Mouse (Mus musculus): ENCODE measurements around the gene Tmem274.

Tmem274 gene

DNA sequence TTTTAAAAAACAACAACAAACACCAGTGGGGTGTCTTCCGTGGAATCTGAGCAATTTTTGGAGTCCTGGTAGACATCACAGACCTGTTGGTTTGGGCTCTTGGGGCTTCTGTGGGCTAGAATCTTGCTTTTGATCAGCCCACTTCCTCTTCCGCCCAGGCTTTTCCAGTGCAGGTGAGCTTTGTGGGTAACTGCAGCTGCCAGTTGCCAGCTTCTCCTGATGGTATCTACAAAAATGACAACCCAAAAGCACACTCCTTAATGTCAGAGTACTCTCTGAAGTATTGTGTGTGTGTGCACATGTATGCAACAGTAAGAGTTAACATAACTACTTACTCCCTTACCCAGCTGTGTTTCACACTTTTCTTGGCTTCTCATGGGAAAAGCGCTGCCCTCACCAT lies 7.6 kb upstream of the Tmem274 start:
- in situ Hi-C loops (cut with MboI; ENCODE audit: low sequenced_read_pairs), result no loop called here

DNA sequence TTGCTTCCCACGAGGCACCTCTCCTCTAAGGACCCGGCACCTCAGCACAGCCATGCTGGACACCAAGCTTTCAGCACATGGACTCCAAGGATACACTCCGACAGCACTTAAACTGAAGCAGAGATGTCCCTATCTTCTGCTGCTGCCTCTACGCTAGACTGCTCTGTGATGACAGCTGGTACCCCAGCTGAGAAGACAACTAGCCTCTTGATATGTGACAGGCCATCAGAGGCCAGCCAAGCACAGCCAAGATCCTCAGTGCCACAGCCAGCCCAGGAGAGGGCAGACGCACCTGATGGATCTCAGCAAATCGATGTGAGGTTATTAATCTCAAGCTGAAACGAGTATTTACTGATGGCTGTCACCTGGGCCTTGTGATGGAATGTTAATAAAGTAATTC lies 2.1 kb upstream of the Tmem274 start:
- in situ Hi-C loops (cut with MboI; ENCODE audit: low sequenced_read_pairs), result no loop called here

DNA sequence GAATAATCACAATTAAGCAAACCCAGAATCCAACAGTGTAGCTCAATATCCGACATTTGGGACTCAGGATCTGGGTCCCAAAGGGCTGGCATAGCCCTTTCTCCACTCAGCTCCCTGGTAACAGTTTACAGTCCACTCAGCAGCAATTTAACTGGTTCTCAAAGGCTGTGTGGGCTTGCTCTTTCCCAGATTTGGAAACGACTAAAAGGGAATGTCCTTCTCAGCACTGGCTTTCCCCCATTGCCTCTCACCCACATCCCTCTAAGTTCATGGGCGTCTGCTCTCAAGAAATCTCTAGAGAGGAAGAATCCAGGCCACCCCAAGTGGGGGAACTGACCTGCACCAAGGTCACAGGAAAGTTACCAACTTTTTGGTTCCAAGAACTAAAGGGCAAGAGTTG lies 7.4 kb downstream of the Tmem274 start:
- in situ Hi-C loops (cut with MboI; ENCODE audit: low sequenced_read_pairs), result no loop called here

DNA sequence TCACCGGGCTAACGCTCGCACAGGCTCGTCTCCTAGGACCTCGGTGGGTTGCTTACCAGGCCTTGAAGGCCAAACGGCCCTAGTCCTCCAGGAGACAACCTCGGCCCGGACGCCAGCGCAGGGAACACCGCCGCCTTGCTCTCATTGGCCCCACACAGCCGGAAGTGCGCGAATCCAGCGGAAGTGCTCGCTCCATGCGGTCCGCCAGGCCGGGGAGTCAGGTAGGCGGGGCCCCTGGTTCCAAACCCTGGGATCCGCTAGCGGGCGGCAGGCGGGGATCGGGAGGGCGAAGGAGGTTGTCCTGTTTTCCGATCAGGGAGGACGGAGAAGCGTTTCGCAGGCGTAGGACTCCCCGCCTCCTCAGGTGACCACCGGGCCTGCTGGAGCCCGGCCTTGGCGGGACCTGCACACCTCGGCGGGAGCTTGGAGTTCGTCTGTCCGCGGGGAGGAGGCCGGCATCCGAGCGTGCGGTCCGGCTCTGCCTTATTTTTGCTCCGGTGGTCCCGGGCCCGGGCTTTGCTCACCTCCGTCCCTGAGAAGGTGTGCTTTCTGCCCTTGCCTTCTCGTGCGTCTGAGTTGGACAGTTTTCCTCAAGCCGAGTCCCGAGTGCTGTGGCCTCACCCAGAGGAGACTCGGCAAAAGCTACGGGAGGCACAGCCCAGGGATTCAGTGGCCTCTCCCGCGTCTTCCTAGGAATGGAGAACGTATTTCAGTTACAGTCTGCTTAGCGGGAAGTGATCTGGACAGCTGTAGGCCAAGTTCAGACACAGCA lies 8.1 kb downstream of the Tmem274 start, which contains the start of the genes Nmnat1 and Lzic:
Gene Nmnat1, minus strand, starts transcription at position 150 of the 772 bp plus-strand sequence.
Gene Lzic, plus strand, starts transcription at position 177 of the 772 bp plus-strand sequence.
- in situ Hi-C loops (cut with MboI; ENCODE audit: low sequenced_read_pairs), result no loop called here

DNA sequence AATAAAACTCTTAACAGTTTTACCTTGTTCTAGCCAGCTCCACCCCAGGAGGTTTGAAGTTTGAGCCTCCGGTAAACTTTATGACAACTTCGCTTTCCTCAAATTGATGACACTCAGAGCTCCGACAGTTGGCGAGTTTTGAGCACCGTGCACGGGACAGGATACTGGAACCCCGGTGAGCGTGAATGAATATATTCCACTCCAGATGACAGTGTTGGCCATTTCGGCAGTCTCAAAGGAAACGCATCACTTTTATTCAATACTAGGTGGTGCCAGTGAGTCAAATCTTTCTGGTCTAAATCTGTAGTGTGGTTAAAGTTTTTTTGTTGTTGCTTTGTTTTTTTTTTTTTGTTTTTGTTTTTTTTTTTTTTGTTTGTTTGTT lies 8.6 kb downstream of the Tmem274 start:
- in situ Hi-C loops (cut with MboI; ENCODE audit: low sequenced_read_pairs), result no loop called here

DNA sequence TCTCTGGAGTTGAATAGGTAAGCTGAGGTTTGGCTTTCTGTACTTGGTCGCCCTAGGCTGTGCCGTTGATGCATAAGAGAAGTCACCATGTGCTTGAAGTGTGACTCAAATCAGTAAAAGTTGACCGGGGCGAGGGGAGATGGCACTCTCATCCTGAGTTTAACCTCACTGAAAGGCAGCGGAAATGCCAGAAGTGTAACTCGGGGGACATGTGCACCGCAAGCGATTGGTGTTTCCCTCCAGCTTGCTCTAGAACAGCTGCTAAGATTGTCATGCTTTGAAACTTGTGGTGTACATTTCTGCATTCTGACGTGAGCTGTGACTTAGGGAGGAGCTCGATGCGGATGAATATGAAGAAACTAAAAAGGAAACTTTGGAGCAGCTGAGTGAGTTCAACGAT lies 10.6 kb downstream of the Tmem274 start:
- in situ Hi-C loops (cut with MboI; ENCODE audit: low sequenced_read_pairs), result no loop called here

DNA sequence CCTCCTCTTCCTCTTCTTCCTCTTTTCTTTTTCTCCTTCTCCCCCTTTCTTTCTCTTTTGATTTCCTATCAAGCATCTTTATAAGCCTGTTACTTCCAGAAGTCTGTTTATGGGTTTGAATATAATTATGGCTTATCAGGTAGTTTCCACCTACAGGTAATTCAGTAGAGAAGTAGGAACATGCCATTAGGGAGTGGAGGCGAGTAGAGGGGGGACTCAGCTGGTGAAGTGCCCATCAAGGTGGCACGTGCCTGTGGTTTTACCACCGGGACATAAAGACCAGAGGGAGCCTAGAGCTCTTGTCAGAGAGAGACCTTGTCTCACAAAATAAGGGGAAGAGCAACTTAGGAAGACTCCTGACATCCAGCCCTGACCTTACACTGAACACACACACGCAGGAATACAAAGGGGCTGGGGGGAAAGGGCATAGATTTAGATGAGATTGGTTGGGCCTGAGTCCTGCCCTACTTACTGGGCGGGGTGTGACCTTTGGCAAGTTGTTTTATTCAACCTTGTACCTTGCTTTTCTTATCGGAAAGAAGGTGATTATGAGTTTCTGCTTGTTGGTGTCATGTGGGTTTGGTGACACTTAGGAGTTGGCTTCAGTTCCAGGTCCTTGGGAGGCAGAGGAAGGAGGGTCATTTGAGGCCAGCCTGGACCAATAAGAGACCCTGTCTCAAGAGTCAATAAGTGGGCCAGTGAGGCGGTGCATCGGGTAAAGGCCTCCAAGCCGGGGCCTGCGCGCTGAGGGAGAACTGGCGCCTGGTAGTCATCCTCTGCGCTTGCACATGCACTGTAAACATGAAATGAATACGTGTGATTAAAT lies 12.4 kb downstream of the Tmem274 start:
- in situ Hi-C loops (cut with MboI; ENCODE audit: low sequenced_read_pairs), result no loop called here

DNA sequence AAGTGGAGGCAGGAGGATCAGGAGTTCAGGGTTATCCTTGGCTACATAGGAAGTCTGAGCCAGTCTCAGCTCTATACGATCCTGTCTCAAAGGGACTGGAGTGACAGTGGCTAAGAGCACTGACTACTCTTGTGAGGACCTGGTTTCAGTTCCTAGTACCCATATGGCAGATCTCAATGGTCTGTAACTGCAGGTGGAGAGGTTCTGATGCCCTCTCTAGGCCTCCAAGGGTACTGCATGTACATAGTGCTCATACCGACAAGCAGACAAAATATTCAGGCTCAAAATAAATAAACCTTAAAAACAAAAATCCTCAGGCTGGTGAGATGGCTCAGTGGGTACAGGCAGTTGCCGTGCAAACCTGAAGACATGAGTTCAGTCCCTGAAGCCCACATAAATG lies 14.0 kb downstream of the Tmem274 start:
- in situ Hi-C loops (cut with MboI; ENCODE audit: low sequenced_read_pairs), result no loop called here

DNA sequence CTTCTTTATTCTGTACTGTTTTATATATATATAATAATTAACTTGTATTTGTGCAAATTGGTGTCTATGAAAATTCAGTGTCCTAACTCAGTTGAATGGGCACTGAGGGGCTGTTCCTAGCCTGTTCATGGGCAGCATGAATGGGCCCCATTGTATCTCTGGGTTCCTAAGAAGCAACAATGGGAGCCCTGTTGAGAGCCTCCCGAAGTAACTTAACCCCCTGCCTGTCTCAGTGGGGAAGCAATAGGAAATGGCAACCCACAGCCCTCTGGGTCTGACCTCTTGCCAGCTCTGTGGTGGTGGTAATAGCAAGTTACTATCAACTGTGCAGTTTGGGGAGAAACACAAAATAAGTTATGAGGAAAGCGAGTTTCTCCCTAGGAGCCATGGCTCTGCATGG lies 19.4 kb downstream of the Tmem274 start:
- in situ Hi-C loops (cut with MboI; ENCODE audit: low sequenced_read_pairs), result no loop called here

DNA sequence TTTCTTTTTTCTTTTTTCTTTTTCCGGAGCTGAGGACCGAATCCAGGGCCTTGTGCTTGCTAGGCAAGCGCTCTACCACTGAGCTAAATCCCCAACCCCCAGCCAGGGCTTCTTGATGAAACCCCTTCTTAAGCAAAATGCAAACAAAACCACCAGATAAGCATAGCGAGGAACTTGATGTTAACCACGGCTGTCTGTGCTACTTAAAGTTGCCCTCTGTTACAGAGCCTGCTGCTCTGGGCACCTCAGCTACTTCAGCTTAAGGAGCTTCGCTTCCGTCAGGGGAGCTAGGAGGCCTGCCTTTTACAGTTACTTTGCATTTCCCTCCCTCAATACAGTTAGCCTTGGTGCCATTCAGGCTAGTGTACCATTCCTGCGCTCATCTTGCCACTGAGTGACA lies 21.7 kb downstream of the Tmem274 start:
- in situ Hi-C loops (cut with MboI; ENCODE audit: low sequenced_read_pairs), result no loop called here

DNA sequence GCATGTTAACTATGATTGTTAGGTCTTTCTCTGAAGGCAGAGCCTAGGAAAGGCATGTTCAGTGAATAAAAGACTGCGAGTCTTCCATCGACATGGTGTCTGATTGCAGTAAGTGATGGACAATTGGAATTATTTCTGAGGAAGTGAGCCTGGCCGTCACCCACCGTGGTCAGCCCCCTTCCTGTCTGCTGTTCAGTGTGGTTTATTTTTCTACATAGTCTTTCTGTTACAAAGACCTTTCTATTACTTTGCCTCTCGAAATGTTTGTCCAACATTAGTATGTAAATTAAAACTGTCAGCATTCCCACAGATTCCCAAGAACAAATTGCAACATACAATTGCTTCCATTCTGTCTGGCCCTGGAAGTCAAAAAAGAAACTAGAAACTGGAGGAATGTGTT lies 22.6 kb downstream of the Tmem274 start:
- in situ Hi-C loops (cut with MboI; ENCODE audit: low sequenced_read_pairs), result no loop called here

DNA sequence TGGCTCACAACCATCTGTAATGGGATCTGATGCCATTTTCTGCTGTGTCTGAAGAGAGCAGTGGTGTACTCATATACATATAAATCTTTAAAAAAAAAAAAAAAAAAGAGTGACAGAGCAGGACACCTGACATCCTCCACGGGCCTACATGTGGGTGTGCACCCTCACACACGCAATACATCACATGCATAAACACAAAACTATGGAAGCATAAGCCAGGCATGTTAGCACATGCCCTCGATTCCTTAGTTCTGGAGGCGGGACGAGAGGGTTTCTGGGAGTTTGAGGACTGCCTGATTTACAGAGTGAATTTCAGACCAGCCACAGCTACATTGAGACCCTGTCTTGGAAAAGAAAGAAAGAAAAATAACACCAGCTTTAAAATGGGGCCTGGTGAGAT lies 27.2 kb downstream of the Tmem274 start:
- in situ Hi-C loops (cut with MboI; ENCODE audit: low sequenced_read_pairs), result no loop called here

DNA sequence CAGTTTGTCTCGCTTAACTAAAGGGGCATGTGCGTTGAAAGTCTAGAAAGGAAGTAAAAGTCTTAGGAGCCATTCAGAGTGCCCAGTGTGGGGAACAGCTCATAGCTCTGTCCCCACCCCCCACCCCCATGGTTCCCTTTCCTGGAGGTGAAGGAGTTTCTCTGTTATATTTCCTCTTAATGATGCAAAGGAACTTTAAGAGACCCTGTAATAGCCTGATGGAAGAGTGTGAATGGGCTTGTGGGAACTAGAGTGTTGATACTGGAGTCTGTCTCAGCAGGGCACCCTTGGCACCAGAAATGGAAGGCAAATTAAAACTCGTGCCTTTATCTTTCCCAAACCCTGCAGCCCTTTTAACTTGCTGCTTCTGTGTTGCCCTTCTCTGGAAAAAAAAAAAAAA lies 27.7 kb downstream of the Tmem274 start:
- in situ Hi-C loops (cut with MboI; ENCODE audit: low sequenced_read_pairs), result no loop called here

DNA sequence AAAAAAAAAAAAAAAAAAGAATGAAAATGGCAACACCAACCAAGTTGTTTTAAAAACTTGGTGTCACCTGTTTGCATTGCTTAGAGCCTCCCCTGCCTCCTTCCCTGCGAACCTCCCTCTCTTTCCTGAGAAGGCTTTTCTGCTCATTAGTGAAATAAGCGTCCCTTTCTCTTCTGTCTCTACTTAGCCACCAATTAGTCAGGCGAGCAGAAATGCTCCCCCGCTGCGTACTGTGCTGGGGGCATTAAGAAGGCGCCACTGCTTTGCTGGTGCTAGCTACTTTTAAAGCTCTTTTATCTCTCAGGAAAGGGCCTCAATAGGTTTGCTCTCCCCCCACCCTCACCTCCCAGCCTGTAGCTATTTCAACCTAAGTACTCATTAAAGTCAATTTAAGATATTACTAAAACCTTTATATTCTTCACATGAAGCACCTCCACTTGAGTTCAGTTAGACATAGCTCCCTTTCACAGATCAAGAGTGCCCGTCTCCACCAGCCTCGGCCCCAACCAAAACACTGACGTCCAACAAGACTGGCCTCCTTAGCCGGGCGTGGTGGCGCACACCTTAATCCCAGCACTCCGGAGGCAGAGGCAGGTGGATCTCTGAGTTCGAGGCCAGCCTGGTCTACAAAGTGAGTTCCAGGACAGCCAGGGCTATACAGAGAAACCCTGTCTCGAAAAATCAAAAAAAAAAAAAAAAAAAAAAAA lies 28.2 kb downstream of the Tmem274 start:
- in situ Hi-C loops (cut with MboI; ENCODE audit: low sequenced_read_pairs), result no loop called here

DNA sequence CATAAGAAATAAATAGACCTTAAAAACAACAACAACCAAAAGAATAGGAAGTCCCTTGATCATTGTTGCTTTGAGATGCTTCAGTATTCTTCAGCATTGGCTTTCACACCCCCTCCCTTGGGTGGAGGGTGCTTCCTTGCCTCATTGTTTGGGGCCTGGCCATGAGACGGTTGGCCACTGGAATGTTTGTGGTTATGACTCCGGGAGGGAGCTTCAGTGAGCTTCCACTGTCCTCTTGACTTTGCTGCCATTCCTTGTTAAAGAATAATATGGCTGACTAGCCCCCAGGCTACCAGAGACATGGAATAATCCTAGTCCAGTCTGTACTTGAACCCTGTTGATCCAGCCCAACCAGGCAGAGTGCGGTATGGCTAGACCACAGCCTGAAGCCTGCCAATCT lies 29.7 kb downstream of the Tmem274 start:
- in situ Hi-C loops (cut with MboI; ENCODE audit: low sequenced_read_pairs), result no loop called here

DNA sequence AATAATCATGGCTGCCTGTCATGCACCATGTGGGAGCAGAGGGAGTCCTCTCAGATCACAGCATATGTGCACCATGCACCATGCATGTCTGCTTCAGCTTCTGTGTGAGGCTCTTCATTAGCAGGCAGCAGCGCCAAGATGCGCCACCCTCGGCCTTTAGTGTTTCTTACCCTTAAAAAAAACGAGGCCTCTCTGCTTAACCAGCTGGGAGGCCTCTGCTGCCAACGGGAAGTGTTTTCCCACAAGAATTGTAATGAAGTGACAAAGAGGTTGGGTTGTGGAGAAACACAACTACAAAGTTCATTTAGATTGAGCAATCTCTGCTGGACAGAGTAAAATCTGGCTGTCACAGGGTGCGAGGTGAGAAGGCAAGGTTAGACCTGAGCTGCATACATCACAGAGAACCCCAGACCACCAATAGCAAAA lies 34.1 kb downstream of the Tmem274 start:
- in situ Hi-C loops (cut with MboI; ENCODE audit: low sequenced_read_pairs), result no loop called here

DNA sequence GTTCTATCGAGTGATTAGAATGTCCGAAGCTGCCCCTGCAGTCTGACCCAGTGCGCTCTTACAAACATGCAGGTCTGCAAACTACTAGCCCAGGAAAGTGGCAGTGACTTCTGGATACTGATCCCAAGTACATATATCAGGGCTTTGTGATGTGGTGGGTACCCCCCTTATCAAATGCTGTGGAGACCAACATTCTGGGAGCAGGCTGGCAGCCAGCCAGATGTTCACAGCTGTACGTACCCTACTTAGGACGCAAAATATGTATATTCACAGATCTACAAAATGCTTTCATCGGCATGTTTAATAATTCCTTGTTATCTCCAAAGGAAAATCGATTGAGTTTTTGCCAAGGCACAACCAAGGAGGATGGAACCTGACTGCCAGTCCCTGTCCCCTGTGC lies 34.9 kb downstream of the Tmem274 start:
- in situ Hi-C loops (cut with MboI; ENCODE audit: low sequenced_read_pairs), result no loop called here

DNA sequence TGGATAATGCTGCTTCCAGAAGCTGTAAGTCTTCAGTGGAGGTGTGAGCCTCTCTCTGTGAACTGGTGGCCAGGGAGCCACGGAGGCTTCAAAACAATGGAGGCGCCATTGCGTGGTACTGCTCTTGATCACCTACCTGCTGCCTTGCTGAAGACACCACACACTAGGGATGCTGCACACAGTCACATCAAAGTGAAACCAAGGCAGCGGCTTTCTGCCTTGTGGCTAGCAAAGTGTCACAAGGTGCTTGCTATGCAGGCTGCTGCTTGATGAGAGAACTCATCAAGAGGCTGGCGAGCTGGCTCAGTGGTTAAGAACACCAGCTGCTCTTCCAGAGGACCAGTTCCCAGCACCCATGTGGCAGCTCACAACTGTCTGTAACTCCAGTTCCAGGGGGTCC lies 38.5 kb downstream of the Tmem274 start:
- in situ Hi-C loops (cut with MboI; ENCODE audit: low sequenced_read_pairs), result no loop called here

DNA sequence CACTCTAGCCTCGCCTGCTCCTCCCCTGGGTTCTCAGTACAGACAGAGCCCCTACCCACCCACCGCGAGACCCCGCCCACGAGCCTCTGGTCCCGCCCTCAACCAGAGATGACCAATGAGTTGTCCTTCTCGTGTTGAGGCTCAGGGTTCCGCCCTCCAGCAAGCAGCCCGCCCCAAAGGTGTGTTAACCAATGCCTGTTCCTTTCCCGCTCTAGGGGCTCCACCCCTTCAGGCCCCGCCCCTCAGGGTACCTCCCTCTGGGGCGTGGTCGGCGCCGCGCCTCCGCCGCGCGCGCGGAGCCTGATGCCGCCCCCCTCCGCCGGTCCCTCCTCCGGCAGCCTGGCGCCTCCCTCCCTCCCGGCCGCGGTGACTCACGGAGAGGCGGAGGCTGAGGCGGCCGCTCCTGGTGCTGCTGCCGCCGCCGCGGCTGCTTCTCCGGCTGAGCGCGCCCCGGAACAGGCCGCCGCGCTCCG lies 40.7 kb downstream of the Tmem274 start, which contains the start of gene Ctnnbip1:
Gene Ctnnbip1, plus strand, starts transcription at position 369 of the 473 bp plus-strand sequence.
- in situ Hi-C loops (cut with MboI; ENCODE audit: low sequenced_read_pairs), result no loop called here

DNA sequence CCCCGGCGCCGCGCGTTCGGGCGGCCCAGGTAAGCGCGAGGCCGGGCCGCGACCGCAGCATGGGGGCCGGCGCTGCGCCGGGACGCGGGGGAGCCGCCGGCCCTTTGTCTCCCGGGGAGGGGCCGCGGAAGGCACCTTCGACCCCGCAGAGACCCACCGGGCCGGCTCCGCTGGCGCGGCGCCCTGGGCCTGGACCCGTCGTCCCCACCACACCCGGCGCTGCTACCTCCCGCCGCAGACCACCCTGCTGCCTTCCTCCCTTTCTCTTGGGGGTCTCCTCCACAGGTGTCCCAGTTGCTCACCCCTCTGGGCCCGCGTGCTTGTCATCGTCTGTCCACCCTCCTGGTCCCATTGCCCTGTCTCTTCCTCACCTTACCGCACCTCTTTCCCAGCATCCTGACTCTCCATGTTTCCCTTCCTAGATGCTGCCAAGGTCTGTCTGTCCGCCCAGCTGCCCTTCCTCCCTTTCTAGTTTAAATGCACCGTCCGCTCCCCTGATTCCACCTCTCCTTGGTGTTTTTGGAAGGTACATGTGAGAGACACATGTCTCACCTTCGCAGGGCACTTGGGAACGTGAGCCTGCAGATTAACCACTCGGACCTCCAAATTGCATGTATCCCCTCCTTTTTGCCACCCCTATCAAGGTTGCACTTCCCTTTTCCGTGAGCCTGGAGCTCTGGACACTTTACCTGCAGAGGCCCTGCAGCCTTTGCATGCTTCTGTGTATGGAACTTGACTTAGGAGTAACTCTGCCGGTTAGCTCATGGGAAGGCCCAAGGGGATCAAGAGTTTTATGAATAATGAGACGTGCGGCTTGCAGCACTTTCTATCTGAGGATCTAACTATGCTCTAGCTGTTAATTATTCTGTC lies 41.4 kb downstream of the Tmem274 start:
- in situ Hi-C loops (cut with MboI; ENCODE audit: low sequenced_read_pairs), result no loop called here

Measured in CH12F3 (cell line).